Mouse (Mus musculus): Measurements from ENCODE around the gene Slc25a38. TPM values are rescaled to one million over a fixed set of nuclear protein-coding genes. Genes with fewer than 3 reads are reported as not detected.
"Not testable (repeated sequence)": the region's sequence is repeated elsewhere in the genome, so short reads cannot be mapped to it uniquely, and the experiment has no call there.

The Slc25a38 gene
- polyA plus RNA-seq, 1 experiment from 2014 or later: 33.7 TPM

DNA sequence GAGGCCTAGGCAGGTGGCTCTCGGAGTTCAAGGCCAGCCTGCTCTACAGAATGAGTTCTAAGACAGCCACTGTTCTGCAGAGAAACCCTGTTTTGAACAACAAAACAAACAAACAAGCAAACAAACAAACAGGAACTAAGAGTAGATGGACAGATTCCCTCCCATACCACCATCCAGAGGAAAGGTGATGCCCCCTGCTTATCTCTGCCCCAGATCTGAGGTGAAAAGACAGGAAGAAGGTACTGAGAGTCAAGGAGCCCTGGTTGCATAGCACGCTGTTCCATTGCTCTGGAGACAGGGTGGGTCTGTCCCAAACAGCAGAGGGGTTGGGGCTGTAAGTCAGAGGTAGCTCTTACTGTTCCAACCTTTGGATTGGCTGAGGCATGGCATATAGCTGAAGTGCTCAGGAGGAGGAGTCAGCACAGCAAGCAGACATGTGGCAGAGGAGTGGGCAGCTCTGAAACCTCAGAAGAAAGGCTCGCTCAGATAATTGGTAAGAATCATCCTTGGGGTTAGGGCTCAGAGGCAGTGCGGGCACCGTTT lies 18.4 kb upstream of the Slc25a38 start, which contains the start of gene Ccr8:
Gene Ccr8, plus strand, starts transcription at position 419 of the 543 bp plus-strand sequence.
- H3K9me3 ChIP-seq (ENCODE audit: control insufficient read depth, low read length): no peaks in the 10 kb centered on the region
- H3K27ac ChIP-seq (ENCODE audit: low read depth, low read length): no peak within 1 kb of the TSS
- no peak within 1 kb of the TSS for H3K4me2 ChIP-seq (ENCODE audit: low read depth, low read length, severe bottlenecking)
- no peak within 1 kb of the TSS for H3K9ac ChIP-seq (ENCODE audit: low read length)
- H3K4me3 ChIP-seq (ENCODE audit: low read depth, low read length): no peak within 1 kb of the TSS
- H3K4me1 ChIP-seq (replicated peaks; ENCODE audit: control insufficient read depth, insufficient read depth, low read length): no peaks in the 10 kb centered on the region
- WGBS: 77% methylated on average over 5 of the region's 5 CpGs
- H3K27me3 ChIP-seq (ENCODE audit: control insufficient read depth, insufficient read depth, low read length): no peaks in the 10 kb centered on the region
- ATAC-seq (replicated peaks; ENCODE audit: low FRiP score) (no peak), DNase-seq (ENCODE audit: low spot score) (no peak)
- H3K36me3 ChIP-seq (ENCODE audit: control insufficient read depth, insufficient read depth, low read length): no peaks in the 10 kb centered on the region

DNA sequence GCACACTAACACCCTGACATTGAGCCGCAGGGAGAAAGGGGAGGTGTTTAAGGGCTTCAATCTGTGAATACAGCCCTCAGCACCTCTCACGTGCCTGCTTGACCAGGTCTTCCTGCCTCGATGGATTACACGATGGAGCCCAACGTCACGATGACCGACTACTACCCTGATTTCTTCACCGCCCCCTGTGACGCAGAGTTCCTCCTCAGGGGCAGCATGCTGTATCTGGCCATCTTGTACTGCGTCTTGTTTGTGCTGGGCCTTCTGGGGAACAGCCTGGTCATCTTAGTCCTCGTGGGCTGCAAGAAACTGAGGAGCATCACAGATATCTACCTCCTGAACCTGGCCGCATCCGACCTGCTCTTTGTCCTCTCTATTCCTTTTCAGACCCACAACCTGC lies 16.5 kb upstream of the Slc25a38 start:
- WGBS: 91% methylated on average over 13 of the region's 13 CpGs
- Histone ChIP-seq H3K4me1 (replicated peaks; ENCODE audit: control insufficient read depth, insufficient read depth, low read length) (no peaks in the 10 kb centered on the region), H3K4me3 (ENCODE audit: low read depth, low read length) (no peak overlapping the region), H3K9ac (ENCODE audit: low read length) (no peak overlapping the region), H3K9me3 (ENCODE audit: control insufficient read depth, low read length) (no peaks in the 10 kb centered on the region), H3K4me2 (ENCODE audit: low read depth, low read length, severe bottlenecking) (no peak overlapping the region), H3K27ac (ENCODE audit: low read depth, low read length) (no peak overlapping the region), H3K36me3 (ENCODE audit: control insufficient read depth, insufficient read depth, low read length) (no peaks in the 10 kb centered on the region), H3K27me3 (ENCODE audit: control insufficient read depth, insufficient read depth, low read length) (no peaks in the 10 kb centered on the region)
- DNase-seq (ENCODE audit: low spot score): no peak
- ATAC-seq (replicated peaks; ENCODE audit: low FRiP score): no peak

DNA sequence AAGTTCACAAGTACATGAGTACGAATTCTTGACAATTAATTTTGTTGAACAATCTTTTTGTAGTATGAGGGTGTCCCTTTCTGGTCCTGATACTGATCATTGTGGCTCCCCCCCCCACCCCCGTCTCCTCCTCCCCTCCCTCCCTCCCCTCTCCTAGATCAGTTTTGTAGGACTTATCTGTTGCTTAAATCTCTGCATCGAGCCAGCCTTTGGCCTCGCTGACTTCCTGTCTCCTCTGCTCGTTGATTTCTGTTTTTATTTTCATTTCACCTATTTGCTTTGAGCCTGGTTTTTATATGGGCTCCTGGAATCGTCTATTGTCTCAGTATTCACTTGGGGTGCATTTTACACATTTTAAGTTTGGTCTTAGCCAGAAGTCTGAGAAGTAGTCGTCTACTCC lies 14.3 kb upstream of the Slc25a38 start:
- Histone ChIP-seq H3K36me3 (ENCODE audit: control insufficient read depth, insufficient read depth, low read length) (no peaks in the 10 kb centered on the region), H3K4me2 (ENCODE audit: low read depth, low read length, severe bottlenecking) (no peak overlapping the region), H3K27ac (ENCODE audit: low read depth, low read length) (no peak overlapping the region), H3K4me3 (ENCODE audit: low read depth, low read length) (no peak overlapping the region), H3K9me3 (ENCODE audit: control insufficient read depth, low read length) (no peaks in the 10 kb centered on the region), H3K27me3 (ENCODE audit: control insufficient read depth, insufficient read depth, low read length) (no peaks in the 10 kb centered on the region), H3K4me1 (replicated peaks; ENCODE audit: control insufficient read depth, insufficient read depth, low read length) (no peaks in the 10 kb centered on the region), H3K9ac (ENCODE audit: low read length) (no peak overlapping the region)
- DNase-seq (ENCODE audit: low spot score) (no peak), ATAC-seq (replicated peaks; ENCODE audit: low FRiP score) (no peak)
- 83% methylated on average over 7 of the region's 7 CpGs for WGBS

DNA sequence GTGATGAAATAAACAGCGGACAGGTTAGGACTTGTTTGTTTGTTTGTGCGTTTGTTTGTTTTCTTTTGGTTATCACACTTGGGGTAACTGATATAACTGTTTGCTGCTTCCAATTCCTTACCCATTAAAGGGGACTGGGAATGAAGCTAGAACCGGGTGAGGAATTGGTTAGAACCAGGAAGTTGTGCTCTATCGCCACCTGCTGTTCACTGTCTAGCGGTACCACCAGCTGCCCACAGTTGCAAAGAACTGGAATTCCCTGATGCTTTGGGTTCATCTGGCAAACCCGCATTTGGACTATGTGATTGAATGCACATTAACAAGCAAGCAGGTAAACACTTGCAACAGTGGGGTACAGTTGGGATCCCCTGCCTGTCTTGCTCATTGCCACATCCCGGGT lies 11.5 kb upstream of the Slc25a38 start:
- Histone ChIP-seq H3K4me3 (ENCODE audit: low read depth, low read length) (no peak overlapping the region), H3K36me3 (ENCODE audit: control insufficient read depth, insufficient read depth, low read length) (no peaks in the 10 kb centered on the region), H3K27ac (ENCODE audit: low read depth, low read length) (no peak overlapping the region), H3K4me2 (ENCODE audit: low read depth, low read length, severe bottlenecking) (no peak overlapping the region), H3K9me3 (ENCODE audit: control insufficient read depth, low read length) (peaks cover 4% of the 10 kb centered on the region; the same call in 1 of the 2 replicates), H3K4me1 (replicated peaks; ENCODE audit: control insufficient read depth, insufficient read depth, low read length) (no peaks in the 10 kb centered on the region), H3K9ac (ENCODE audit: low read length) (no peak overlapping the region), H3K27me3 (ENCODE audit: control insufficient read depth, insufficient read depth, low read length) (no peaks in the 10 kb centered on the region)
- WGBS: 20% methylated on average over 7 of the region's 7 CpGs
- DNase-seq (ENCODE audit: low spot score) (peak; percentile 75), ATAC-seq (replicated peaks; ENCODE audit: low FRiP score) (no peak)

DNA sequence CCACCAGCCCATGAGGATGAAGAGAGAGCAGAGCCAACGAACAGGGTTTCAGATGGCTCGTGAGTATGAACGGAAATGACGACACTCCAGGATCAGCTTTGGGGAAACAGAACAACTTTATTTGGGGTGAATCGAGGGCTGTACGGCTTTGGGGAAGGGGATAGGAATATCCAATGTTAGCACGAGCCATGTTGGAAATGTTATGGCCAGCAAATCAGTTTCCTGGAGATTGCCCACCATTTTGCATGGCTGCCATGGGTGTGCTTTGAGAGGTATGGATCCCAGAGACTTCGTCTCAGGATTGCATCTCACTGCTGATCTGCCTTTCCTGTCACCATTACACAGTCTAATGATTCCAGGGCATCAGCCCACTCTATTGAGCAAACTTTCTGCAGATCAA lies 10.9 kb upstream of the Slc25a38 start:
- H3K4me1 ChIP-seq (replicated peaks; ENCODE audit: control insufficient read depth, insufficient read depth, low read length): no peaks in the 10 kb centered on the region
- peaks cover 6% of the 10 kb centered on the region; the same call in 1 of the 2 replicates for H3K9me3 ChIP-seq (ENCODE audit: control insufficient read depth, low read length)
- no peak overlapping the region for H3K4me3 ChIP-seq (ENCODE audit: low read depth, low read length)
- DNase-seq (ENCODE audit: low spot score): no peak
- H3K36me3 ChIP-seq (ENCODE audit: control insufficient read depth, insufficient read depth, low read length): no peaks in the 10 kb centered on the region
- WGBS: 90% methylated on average over 8 of the region's 8 CpGs
- no peak overlapping the region for H3K27ac ChIP-seq (ENCODE audit: low read depth, low read length)
- no peak overlapping the region for H3K9ac ChIP-seq (ENCODE audit: low read length)
- no peaks in the 10 kb centered on the region for H3K27me3 ChIP-seq (ENCODE audit: control insufficient read depth, insufficient read depth, low read length)
- ATAC-seq (replicated peaks; ENCODE audit: low FRiP score): no peak
- H3K4me2 ChIP-seq (ENCODE audit: low read depth, low read length, severe bottlenecking): no peak overlapping the region

DNA sequence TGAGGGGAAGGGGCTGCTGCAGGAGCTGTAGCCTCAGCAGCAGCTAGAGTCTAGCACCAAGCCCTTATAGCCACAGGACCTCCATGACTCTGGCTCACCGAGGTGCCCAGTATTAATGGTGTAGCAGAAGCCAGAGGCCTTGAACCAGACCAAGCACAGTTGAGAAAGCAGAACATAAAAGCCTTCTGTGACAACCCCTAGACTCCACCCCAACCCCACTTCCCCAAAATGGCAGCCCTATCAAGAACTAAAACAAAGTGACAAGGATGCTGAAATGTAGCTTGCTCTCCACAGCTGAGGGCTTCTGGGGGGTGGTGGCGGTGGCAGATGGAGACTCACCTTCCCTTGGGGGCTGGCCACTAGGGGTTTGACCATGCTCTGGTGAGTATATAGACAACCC lies 9.0 kb upstream of the Slc25a38 start:
- Histone ChIP-seq H3K4me1 (replicated peaks; ENCODE audit: control insufficient read depth, insufficient read depth, low read length) (no peaks in the 10 kb centered on the region), H3K4me3 (ENCODE audit: low read depth, low read length) (no peak overlapping the region), H3K9ac (ENCODE audit: low read length) (no peak overlapping the region), H3K27me3 (ENCODE audit: control insufficient read depth, insufficient read depth, low read length) (no peaks in the 10 kb centered on the region), H3K9me3 (ENCODE audit: control insufficient read depth, low read length) (peaks cover 6% of the 10 kb centered on the region; the same call in 1 of the 2 replicates), H3K36me3 (ENCODE audit: control insufficient read depth, insufficient read depth, low read length) (no peaks in the 10 kb centered on the region), H3K4me2 (ENCODE audit: low read depth, low read length, severe bottlenecking) (no peak overlapping the region), H3K27ac (ENCODE audit: low read depth, low read length) (no peak overlapping the region)
- 88% methylated on average over 2 of the region's 2 CpGs for WGBS
- ATAC-seq (replicated peaks; ENCODE audit: low FRiP score) (no peak), DNase-seq (ENCODE audit: low spot score) (no peak)

DNA sequence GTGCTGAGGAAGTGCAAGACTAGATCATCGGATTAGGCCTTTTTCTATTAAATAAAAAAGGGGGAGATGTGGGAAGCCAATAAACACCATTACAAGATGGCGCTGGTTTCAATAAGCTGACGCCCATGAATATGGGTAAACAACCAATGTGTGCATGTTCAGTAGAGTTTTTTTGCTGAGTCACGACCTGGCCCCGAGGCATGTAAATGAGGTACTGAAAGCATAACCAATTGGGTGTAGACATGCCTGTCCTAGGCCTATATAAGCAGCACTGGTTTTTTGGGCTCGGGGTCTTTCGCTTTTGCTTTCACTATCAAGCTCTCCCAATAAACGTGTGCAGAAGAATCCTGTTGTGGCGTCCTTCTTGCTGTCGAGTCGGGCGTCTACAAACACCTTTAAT lies 1.2 kb upstream of the Slc25a38 start:
- H3K27me3 ChIP-seq (ENCODE audit: control insufficient read depth, insufficient read depth, low read length); DNase-seq (ENCODE audit: low spot score); ATAC-seq (replicated peaks; ENCODE audit: low FRiP score); H3K9me3 ChIP-seq (ENCODE audit: control insufficient read depth, low read length); H3K4me1 ChIP-seq (replicated peaks; ENCODE audit: control insufficient read depth, insufficient read depth, low read length); H3K4me2 ChIP-seq (ENCODE audit: low read depth, low read length, severe bottlenecking); H3K27ac ChIP-seq (ENCODE audit: low read depth, low read length); H3K9ac ChIP-seq (ENCODE audit: low read length); H3K36me3 ChIP-seq (ENCODE audit: control insufficient read depth, insufficient read depth, low read length); H3K4me3 ChIP-seq (ENCODE audit: low read depth, low read length): not testable (repeated sequence)
- 96% methylated on average over 12 of the region's 12 CpGs for WGBS

DNA sequence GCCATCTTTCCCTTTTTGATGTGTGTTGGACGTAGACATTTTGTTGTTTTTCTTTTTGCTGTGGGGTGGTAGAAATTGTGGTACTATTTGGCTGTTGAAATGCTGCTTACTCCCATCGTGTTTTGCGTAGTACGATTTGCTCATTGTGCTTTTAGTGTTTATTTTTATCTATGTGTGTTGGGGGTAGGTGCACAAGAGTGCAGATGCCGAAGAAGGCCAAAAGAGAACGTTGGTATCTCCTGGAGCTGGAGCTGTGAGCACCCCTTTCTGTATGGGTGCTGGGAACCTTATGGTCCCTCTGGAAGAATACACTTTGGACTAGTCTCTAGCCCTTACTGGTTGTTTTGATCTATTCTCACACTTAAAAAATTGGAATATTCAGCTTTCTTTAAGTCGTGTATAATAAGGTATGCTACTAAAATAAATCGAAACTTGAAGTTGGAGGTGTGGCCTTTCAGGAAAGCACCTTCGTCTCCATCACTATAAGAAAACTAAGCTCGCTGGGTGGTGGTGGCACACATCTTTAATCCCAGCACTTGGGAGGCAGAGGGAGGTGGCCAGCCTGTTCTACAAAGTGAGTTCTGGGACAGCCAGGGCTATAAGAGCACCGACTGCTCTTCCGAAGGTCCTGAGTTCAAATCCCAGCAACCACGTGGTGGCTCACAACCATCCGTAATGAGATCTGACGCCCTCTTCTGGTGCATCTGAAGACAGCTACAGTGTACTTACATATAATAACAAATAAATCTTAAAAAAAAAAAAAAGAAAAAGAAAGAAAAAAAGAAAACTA lies 1.2 kb downstream of the Slc25a38 start:
- no peak for ATAC-seq (replicated peaks; ENCODE audit: low FRiP score)
- H3K27me3 ChIP-seq (ENCODE audit: control insufficient read depth, insufficient read depth, low read length): no peaks in the 10 kb centered on the region
- no peaks in the 10 kb centered on the region for H3K36me3 ChIP-seq (ENCODE audit: control insufficient read depth, insufficient read depth, low read length)
- DNase-seq (ENCODE audit: low spot score): no peak
- H3K4me1 ChIP-seq (replicated peaks; ENCODE audit: control insufficient read depth, insufficient read depth, low read length): no peaks in the 10 kb centered on the region
- H3K4me2 ChIP-seq (ENCODE audit: low read depth, low read length, severe bottlenecking): peak overlapping the region; percentile 62
- H3K4me3 ChIP-seq (ENCODE audit: low read depth, low read length): peak overlapping the region; percentile 70
- peak overlapping the region; percentile 33; the same call in 1 of the 2 replicates for H3K9ac ChIP-seq (ENCODE audit: low read length)
- 80% methylated on average over 15 of the region's 15 CpGs for WGBS
- H3K9me3 ChIP-seq (ENCODE audit: control insufficient read depth, low read length): no peaks in the 10 kb centered on the region
- H3K27ac ChIP-seq (ENCODE audit: low read depth, low read length): peak overlapping the region; percentile 90; the same call in 1 of the 2 replicates

DNA sequence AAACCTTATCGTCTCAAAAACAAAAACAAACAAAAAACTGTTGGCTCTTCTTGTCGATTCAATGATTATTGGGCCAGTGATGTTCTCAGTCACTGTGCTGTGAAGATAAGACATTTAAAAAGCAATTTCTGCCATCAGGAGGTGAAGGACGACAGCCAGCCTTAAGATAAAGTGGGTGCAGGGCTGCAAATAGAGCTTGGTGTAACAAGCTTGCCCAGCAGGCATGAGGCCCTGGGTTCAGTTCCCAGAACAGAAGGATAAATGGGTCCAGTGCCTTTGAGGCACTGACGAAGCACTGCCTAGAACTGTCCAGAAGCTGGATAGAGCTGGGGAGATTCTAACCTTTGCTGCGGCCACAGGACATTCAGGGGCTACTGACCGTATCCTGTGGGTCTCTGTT lies 2.3 kb downstream of the Slc25a38 start:
- H3K9ac ChIP-seq (ENCODE audit: low read length): no peak overlapping the region
- H3K4me2 ChIP-seq (ENCODE audit: low read depth, low read length, severe bottlenecking): no peak overlapping the region
- DNase-seq (ENCODE audit: low spot score) (no peak), ATAC-seq (replicated peaks; ENCODE audit: low FRiP score) (no peak)
- no peaks in the 10 kb centered on the region for H3K9me3 ChIP-seq (ENCODE audit: control insufficient read depth, low read length)
- 93% methylated on average over 6 of the region's 6 CpGs for WGBS
- H3K36me3 ChIP-seq (ENCODE audit: control insufficient read depth, insufficient read depth, low read length): no peaks in the 10 kb centered on the region
- H3K27me3 ChIP-seq (ENCODE audit: control insufficient read depth, insufficient read depth, low read length): no peaks in the 10 kb centered on the region
- peak overlapping the region; percentile 25; the same call in 1 of the 2 replicates for H3K27ac ChIP-seq (ENCODE audit: low read depth, low read length)
- H3K4me3 ChIP-seq (ENCODE audit: low read depth, low read length): no peak overlapping the region
- no peaks in the 10 kb centered on the region for H3K4me1 ChIP-seq (replicated peaks; ENCODE audit: control insufficient read depth, insufficient read depth, low read length)
